Mouse (Mus musculus) heart, embryonic 12.5 days (tissue): Measurements from ENCODE around the gene Casc3. TPM values are rescaled to one million over a fixed set of nuclear protein-coding genes. Genes with fewer than 3 reads are reported as not detected.
A peak's percentile ranks its signal among the peaks of the same experiment; 100 is the strongest.

ENCODE experiments used
- ATAC-seq: fragments of 200-750 bp; cut with Nextera tagmentation; 2 replicates; pipeline ENCODE4 v1.8.0; 2017; ENCODE audit warnings: moderate TSS enrichment, moderate library complexity; ENCODE audit not compliant: insufficient number of reproducible peaks, low FRiP score
- H3K27ac ChIP-seq: fragments of 300-500 bp; sonication (generic); 2 replicates; pipeline ENCODE4 v1.5.1; 2016; ENCODE audit warnings: mild to moderate bottlenecking, moderate library complexity; ENCODE audit not compliant: poor library complexity, severe bottlenecking
- H3K27me3 ChIP-seq: fragments of 300-500 bp; sonication (generic); replicated peaks from 2 replicates; pipeline ENCODE4 v1.6.1; 2016; ENCODE audit warnings: mild to moderate bottlenecking, moderate library complexity
- H3K36me3 ChIP-seq: fragments of 300-500 bp; sonication (generic); 2 replicates; pipeline ENCODE4 v1.6.1; 2016; ENCODE audit warnings: mild to moderate bottlenecking, moderate library complexity
- H3K4me1 ChIP-seq: fragments of 300-500 bp; sonication (generic); replicated peaks from 2 replicates; pipeline ENCODE4 v1.6.1; 2016; ENCODE audit warnings: mild to moderate bottlenecking
- H3K4me2 ChIP-seq: fragments of 300-500 bp; sonication (generic); 2 replicates; pipeline ENCODE4 v1.6.1; 2016; ENCODE audit warnings: mild to moderate bottlenecking, moderate library complexity
- H3K4me3 ChIP-seq: fragments of 300-500 bp; sonication (generic); 2 replicates; pipeline ENCODE4 v1.5.1; 2016; ENCODE audit warnings: mild to moderate bottlenecking
- H3K9ac ChIP-seq: fragments of 300-500 bp; sonication (generic); 2 replicates; pipeline ENCODE4 v1.6.1; 2016; ENCODE audit warnings: mild to moderate bottlenecking, moderate library complexity
- H3K9me3 ChIP-seq: fragments of 300-500 bp; sonication (generic); replicated peaks from 2 replicates; pipeline ENCODE4 v1.6.1; 2016; ENCODE audit warnings: mild to moderate bottlenecking, moderate library complexity
- WGBS: fragments of 180-500 bp; shearing (Covaris S2); methylation state at CpG from one replicate; pipeline ENCODE4 v1.1.7; 2016; 5-methylcytosine and 5-hydroxymethylcytosine counted together
- polyA plus RNA-seq: library from polyadenylated mRNA; unstranded; fragments of >200 nt; fragmentation: Nextera tagmentation; extraction: Ambion mirVana; gene quantifications from 2 replicates; pipeline ENCODE4 v1.2.1, GENCODE M21; 2016

The Casc3 gene
- polyA plus RNA-seq, 1 experiment from 2014 or later = 31.8 TPM

DNA sequence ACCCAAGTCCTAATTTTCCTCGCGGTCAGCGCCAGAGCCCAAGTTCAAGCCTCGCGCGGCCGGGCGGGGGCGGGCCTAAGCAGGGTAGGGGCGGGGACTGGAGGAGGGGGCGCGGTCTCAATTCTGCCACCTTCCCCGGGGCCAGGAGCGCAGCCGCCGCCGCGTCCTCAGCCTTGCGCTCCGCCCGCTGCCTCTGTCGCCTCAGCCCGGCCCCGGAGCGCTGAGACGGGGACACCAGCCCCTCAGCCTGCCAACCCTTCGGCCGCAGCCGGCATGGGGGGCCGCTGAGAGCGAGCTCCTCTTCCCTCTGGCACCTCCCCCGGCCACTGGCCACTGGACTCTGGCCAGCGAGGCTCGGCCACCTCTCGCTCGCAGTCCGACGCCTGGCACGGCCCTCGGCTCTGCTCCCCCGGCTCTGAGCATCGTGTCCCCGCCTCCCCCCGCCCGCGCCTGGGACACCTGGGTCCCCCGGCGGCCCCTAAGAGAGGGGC is 32.0 kb downstream of the Casc3 start, which contains the start of gene Rapgefl1:
Rapgefl1 (plus strand) TSS at position 135 of the 491 bp plus-strand sequence.
- H3K36me3 ChIP-seq = peaks cover 32% of the 10 kb centered on the region
- H3K27me3 ChIP-seq = peaks cover 37% of the 10 kb centered on the region
- no peak within 1 kb of the TSS for H3K27ac ChIP-seq
- H3K9ac ChIP-seq = peak within 1 kb of the TSS; percentile 79
- 1% methylated on average over 48 of the region's 48 CpGs for WGBS
- peaks cover 18% of the 10 kb centered on the region for H3K4me1 ChIP-seq
- H3K4me2 ChIP-seq = peak within 1 kb of the TSS; percentile 100
- H3K9me3 ChIP-seq = no peaks in the 10 kb centered on the region
- peak within 1 kb of the TSS; percentile 72 for H3K4me3 ChIP-seq
- peak; percentile 90 for ATAC-seq

DNA sequence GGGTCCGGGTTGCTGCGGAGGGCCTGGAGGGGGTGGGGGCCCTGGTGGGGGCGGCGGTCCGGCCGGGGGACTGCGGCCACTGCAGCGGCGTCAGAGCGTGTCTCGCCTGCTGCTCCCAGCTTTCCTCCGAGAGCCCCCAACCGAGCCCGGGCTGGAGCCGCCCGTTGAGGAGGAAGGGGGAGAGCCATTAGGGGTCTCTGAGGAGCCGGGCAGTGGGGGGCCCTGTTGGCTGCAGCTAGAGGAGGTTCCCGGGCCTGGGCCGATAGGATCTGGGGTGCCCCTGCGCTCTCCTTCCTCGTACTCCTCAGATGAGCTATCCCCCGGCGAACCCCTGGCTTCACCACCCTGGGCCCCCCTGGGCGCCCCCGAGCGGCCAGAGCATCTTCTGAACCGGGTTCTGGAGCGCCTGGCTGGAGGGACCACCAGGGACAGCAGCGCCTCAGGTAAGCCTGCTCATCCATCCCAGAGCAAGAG is 32.6 kb downstream of the Casc3 start:
- WGBS = 2% methylated on average over 20 of the region's 29 CpGs
- ATAC-seq = peak; percentile 33
- H3K4me1 ChIP-seq = peaks cover 18% of the 10 kb centered on the region
- H3K9me3 ChIP-seq = no peaks in the 10 kb centered on the region
- H3K9ac ChIP-seq = peak overlapping the region; percentile 79
- peak overlapping the region; percentile 100 for H3K4me2 ChIP-seq
- peaks cover 37% of the 10 kb centered on the region for H3K27me3 ChIP-seq
- peaks cover 26% of the 10 kb centered on the region for H3K36me3 ChIP-seq
- H3K4me3 ChIP-seq = peak overlapping the region; percentile 72
- no peak overlapping the region for H3K27ac ChIP-seq

DNA sequence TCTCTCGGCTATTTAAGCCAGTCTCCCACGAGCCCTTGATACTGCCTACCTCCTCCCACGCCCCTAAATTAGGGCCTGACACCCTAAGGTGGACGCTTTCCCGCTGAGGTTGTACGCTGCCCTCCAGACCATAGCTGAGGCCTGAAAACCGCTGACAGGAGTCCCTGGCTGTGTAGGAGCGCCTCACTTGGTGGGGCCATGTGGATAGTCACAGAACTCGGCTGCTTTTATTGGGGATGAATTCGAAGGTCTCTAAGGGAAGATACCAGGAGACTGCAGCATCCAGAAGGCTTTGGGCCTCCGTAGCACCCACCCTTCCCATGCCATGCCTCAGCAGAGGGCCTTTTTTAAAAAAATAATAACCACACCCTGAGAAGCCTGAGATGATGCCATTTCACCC is 33.2 kb downstream of the Casc3 start:
- Histone ChIP-seq H3K9me3 (no peaks in the 10 kb centered on the region), H3K9ac (no peak overlapping the region), H3K4me1 (peaks cover 18% of the 10 kb centered on the region), H3K27ac (no peak overlapping the region), H3K4me2 (peak overlapping the region; percentile 100; the same call in 1 of the 2 replicates), H3K27me3 (peaks cover 37% of the 10 kb centered on the region), H3K36me3 (peaks cover 20% of the 10 kb centered on the region), H3K4me3 (no peak overlapping the region)
- ATAC-seq = no peak
- 51% methylated on average over 11 of the region's 11 CpGs for WGBS

DNA sequence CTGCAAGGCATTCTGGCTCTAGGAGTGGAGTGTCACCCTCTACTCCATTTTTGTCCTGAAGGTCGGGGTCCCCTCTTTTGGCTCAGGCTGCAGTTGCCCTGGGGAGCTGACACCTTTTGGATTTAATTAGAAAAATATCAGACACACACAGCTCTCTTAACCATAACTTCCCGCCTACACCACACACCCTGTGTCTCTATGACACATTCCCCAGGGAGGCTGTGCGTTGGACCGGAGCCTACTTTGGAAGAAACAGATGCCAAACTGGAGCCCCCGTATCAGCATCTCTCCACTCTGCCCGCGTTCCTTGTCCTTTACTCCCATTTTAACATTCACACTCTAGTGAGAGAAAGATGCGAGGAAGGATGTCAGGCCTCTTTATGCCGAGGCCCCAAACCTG is 33.8 kb downstream of the Casc3 start:
- Histone ChIP-seq H3K4me2 (no peak overlapping the region), H3K27ac (no peak overlapping the region), H3K4me1 (peaks cover 18% of the 10 kb centered on the region), H3K9ac (no peak overlapping the region), H3K36me3 (peaks cover 14% of the 10 kb centered on the region), H3K9me3 (no peaks in the 10 kb centered on the region), H3K4me3 (no peak overlapping the region), H3K27me3 (peaks cover 37% of the 10 kb centered on the region)
- 66% methylated on average over 9 of the region's 9 CpGs for WGBS
- no peak for ATAC-seq

DNA sequence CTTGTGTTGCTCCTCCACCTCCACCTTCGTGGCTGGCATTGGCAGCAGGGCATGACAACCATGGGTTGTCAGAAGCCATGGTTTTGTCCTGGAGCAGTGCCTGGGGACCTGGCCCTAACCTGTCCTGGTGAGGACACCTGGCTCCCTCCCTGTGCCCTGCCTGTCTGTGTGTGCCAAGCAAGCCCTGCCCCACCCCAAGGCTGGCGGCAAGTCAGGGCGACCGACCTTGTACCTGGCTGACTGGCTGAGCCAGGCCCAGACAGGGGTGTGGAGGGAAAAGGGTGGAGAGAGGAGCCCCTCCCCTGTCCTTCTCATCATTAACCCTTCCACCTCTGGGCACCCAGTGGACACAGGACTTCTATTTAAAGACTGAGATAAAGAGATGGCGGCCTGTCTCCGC is 34.7 kb downstream of the Casc3 start:
- no peaks in the 10 kb centered on the region for H3K9me3 ChIP-seq
- H3K4me1 ChIP-seq = peaks cover 18% of the 10 kb centered on the region
- no peak overlapping the region for H3K27ac ChIP-seq
- 33% methylated on average over 6 of the region's 6 CpGs for WGBS
- peaks cover 37% of the 10 kb centered on the region for H3K27me3 ChIP-seq
- H3K36me3 ChIP-seq = peaks cover 6% of the 10 kb centered on the region
- H3K4me3 ChIP-seq = no peak overlapping the region
- no peak for ATAC-seq
- H3K9ac ChIP-seq = no peak overlapping the region
- H3K4me2 ChIP-seq = no peak overlapping the region

DNA sequence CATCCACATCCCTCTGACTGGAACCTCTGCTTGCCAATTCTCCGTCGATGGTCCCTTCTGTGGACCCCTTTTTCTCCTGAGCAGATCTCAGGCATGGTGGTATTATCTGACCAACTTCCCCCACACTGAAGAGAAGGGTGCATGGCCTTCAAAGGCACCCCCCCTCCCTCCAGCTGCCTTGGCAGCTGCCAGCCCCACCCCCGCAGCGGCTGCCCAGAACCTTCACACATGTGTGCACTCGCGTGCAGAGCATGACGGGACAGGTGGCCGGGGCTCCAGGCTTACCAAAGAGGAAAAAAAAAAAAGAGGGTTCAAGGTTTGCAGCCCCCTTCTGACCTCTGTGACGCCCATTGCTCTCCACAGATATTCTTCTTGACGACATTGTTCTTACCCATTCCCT is 35.2 kb downstream of the Casc3 start:
- Histone ChIP-seq H3K9ac (no peak overlapping the region), H3K9me3 (no peaks in the 10 kb centered on the region), H3K27ac (no peak overlapping the region), H3K27me3 (peaks cover 37% of the 10 kb centered on the region), H3K4me1 (peaks cover 18% of the 10 kb centered on the region), H3K4me2 (no peak overlapping the region), H3K4me3 (no peak overlapping the region), H3K36me3 (peaks cover under 1% of the 10 kb centered on the region; the same call in 1 of the 2 replicates)
- no peak for ATAC-seq
- WGBS = 73% methylated on average over 10 of the region's 10 CpGs

DNA sequence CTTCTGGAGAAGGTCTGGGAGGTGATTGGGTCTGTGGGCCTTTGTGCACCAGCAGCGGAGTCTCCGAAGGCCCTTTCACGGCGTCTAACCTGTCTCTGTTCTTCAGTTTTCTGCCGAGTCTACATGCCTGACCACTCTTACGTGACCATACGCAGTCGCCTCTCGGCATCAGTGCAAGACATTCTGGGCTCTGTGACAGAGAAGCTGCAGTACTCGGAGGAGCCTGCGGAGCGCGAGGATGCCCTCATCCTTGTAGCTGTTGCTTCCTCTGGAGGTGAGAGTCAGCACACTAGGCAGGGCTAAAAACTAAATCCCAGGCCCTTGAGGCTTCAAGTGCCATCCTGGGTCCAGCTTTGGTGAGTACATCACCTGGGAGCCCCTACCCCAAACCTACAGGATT is 41.3 kb downstream of the Casc3 start:
- no peak overlapping the region for H3K4me3 ChIP-seq
- H3K9me3 ChIP-seq = no peaks in the 10 kb centered on the region
- WGBS = 44% methylated on average over 13 of the region's 13 CpGs
- peaks cover 20% of the 10 kb centered on the region for H3K4me1 ChIP-seq
- H3K9ac ChIP-seq = no peak overlapping the region
- H3K36me3 ChIP-seq = no peaks in the 10 kb centered on the region
- H3K27ac ChIP-seq = no peak overlapping the region
- no peak for ATAC-seq
- peaks cover 8% of the 10 kb centered on the region for H3K27me3 ChIP-seq
- no peak overlapping the region for H3K4me2 ChIP-seq

DNA sequence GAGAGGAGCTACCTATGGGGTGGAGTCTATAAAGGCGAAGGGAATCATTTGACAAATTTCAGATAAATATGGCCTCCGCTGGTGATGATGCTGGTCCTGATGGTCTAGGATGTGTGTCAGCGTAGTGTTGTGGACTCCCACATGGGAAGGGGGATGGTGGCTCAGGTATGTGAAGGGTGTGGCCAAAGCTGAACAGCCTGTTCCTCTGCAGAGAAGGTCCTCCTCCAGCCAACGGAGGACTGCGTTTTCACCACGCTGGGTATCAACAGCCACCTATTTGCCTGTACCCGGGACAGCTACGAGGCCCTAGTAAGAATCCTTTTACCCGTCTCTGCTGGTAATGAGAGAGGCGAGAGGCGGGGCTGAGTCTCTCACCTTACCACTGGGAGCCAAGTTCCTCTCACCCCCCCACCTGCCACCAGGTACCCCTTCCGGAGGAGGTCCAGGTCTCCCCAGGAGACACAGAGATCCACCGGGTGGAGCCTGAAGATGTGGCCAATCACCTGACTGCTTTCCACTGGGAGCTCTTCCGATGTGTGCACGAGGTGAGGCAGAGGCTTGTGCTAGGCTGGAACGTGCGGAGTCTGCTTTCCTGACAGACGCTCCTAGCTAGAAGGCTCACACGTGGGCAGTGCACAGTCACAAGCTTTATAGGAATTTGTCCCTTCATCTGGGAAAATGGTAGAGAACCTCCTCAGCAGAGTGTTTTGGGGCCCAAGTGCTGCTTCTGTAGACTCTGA is 42.3 kb downstream of the Casc3 start:
- Histone ChIP-seq H3K9me3 (no peaks in the 10 kb centered on the region), H3K27me3 (peaks cover 15% of the 10 kb centered on the region), H3K27ac (no peak overlapping the region), H3K4me2 (no peak overlapping the region), H3K36me3 (no peaks in the 10 kb centered on the region), H3K9ac (no peak overlapping the region), H3K4me1 (peaks cover 20% of the 10 kb centered on the region), H3K4me3 (no peak overlapping the region)
- ATAC-seq = no peak
- 52% methylated on average over 19 of the region's 19 CpGs for WGBS

DNA sequence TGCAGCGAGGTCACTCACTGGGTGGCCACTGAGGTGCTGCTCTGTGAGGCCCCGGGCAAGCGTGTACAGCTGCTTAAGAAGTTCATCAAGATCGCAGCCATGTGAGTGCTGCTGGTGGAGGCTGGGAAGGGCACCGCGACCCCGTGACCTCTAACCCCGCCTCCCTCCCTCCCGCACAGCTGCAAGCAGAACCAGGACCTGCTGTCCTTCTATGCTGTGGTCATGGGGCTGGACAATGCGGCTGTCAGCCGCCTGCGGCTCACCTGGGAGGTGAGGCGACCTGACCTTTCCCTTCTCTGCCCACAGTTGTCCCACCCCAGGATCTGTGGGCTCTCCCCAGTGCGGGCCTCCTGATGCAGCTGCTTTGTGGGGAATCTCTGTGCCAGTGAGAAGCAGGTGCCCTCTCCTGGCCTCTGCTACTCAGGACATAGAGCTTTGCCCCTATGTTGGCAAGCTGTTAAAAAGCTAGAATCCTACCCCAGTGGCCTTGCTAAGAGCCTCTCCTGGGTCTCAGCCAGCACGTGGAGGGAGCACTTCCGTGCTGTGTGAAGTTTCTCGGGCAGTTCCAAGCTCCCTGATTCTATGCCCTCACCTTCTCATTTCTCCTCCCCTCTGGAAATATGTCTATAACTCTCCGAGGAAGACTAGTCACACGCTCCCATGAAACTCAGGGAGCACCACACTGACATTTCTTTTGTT is 44.6 kb downstream of the Casc3 start:
- WGBS = 17% methylated on average over 19 of the region's 19 CpGs
- H3K4me2 ChIP-seq = peak overlapping the region; percentile 30
- H3K27ac ChIP-seq = no peak overlapping the region
- peak; percentile 24; the same call in 1 of the 2 replicates for ATAC-seq
- H3K4me1 ChIP-seq = peaks cover 31% of the 10 kb centered on the region
- H3K9ac ChIP-seq = 0 out of 2 replicates have a peak overlapping the region, but pooled peaks have one; percentile 1
- no peaks in the 10 kb centered on the region for H3K36me3 ChIP-seq
- H3K27me3 ChIP-seq = peaks cover 16% of the 10 kb centered on the region; the same call in 1 of the 2 replicates
- H3K4me3 ChIP-seq = no peak overlapping the region
- no peaks in the 10 kb centered on the region for H3K9me3 ChIP-seq

DNA sequence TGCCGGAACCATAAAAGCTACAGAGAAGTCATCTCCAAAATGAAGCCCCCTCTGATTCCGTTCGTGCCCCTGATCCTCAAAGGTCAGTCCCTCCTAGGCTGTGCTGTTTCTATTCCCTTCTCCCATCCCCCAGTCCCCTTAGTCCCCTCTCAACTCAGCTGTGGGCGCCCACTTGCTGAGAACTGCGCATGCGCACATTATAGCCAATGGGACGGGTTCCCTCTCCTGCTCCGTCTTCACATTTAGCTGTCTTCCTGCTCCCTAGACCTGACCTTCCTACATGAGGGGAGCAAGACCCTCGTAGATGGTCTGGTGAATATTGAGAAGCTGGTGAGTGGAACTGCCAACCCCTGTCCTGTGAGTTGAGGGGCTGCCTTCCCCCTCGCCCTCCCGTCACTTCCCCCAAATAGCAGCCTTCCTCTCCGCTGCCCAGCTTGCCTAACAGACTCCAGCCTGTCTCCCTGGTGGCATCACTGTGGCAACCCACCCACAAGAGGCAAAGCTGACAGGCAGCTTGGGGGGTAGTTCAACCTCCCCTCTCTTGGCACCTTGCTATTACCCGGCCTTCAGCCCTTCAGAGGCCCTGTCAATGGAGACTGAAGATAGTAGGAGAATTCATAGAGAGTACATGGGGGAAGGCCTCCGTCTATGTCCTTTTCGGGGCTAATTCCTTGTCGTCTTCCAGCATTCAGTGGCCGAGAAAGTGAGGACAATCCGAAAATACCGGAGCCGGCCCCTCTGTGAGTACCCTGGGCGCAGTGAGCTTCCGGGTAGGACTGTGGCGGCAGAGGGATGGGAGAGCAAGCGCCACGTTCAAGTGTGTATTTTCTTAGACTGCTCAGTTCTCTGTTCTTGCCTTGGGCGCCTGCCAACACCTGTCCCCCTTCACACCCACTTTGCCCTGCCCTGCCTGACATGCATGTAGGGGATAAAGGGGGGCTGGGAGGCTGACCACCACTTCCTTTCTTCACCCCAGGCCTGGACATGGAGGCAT is 45.7 kb downstream of the Casc3 start:
- Histone ChIP-seq H3K4me1 (peaks cover 31% of the 10 kb centered on the region), H3K27ac (no peak overlapping the region), H3K9ac (0 out of 2 replicates have a peak overlapping the region, but pooled peaks have one; percentile 0), H3K36me3 (no peaks in the 10 kb centered on the region), H3K9me3 (no peaks in the 10 kb centered on the region), H3K4me2 (peak overlapping the region; percentile 15; the same call in 1 of the 2 replicates), H3K4me3 (no peak overlapping the region), H3K27me3 (peaks cover 16% of the 10 kb centered on the region; the same call in 1 of the 2 replicates)
- ATAC-seq = no peak
- WGBS = 67% methylated on average over 26 of the region's 26 CpGs
